Mouse (Mus musculus) layer of hippocampus, adult 2 months (tissue): ENCODE results near the gene Nenf. TPM values are rescaled to one million over a fixed set of nuclear protein-coding genes. Genes with fewer than 3 reads are reported as not detected.

Experiments
- DNase-seq, 2 experiments: peaks; one replicate each; pipeline ENCODE4 v3.0.0; 2022; ENCODE audit warnings: low spot score in 2 of 2
- H3K27ac ChIP-seq: fragments of 200-600 bp; 2 replicates; pipeline ENCODE4 v1.8.1; 2022
- H3K4me3 ChIP-seq: fragments of 200-600 bp; 2 replicates; pipeline ENCODE4 v1.8.1; 2022; ENCODE audit warnings: mild to moderate bottlenecking
- CTCF ChIP-seq: fragments of 200-600 bp; conservative IDR thresholded peaks from 2 replicates; pipeline ENCODE4 v1.8.1; 2022; ENCODE audit warnings: antibody characterized with exemption, mild to moderate bottlenecking, moderate library complexity
- total RNA-seq, 2 experiments: library from RNA; stranded (reverse); gene quantifications; 2 replicates each; pipeline ENCODE4 v1.2.3; 2021

Gene Nenf
- total RNA-seq, 2 experiments from 2014 or later: 61.5 to 70.8 TPM

- Histone ChIP-seq H3K27ac (no peak overlapping the region; the same call in 1 of the 2 replicates), H3K4me3 (no peak overlapping the region)
- DNase-seq: no peak
- no peak for TF ChIP-seq CTCF
These were observed 48.4 kb downstream of the Nenf start for GRCm38 (mm10) chr1:191269648-191269952.

- TF ChIP-seq CTCF: no peak
- Histone ChIP-seq H3K4me3 (no peak overlapping the region), H3K27ac (no peak overlapping the region)
- no peak for DNase-seq
These were observed 49.0 kb downstream of the Nenf start for GRCm38 (mm10) chr1:191268797-191269647.

DNA sequence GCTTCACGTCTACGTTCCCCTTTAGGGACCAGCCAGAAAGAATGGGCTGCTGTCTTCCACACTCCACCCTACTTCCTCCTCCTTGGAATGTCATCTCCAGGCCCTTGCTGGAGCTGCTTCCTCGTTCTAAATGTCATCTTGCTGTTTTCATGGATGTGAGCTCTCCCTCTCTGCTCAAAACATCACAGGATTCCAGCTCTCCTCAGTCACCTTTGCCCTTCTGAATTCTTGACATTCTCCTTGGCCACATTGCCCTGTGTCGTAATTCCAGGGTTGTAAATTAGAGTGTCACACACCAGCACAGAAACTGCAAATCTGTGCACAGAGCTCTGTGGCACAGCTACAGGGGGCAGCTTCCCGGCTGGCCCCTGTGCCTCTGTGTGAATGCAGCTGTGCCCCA is 50.1 kb downstream of the Nenf start:
- Histone ChIP-seq H3K4me3 (no peak overlapping the region), H3K27ac (no peak overlapping the region)
- DNase-seq: no peak
- no peak for TF ChIP-seq CTCF

DNA sequence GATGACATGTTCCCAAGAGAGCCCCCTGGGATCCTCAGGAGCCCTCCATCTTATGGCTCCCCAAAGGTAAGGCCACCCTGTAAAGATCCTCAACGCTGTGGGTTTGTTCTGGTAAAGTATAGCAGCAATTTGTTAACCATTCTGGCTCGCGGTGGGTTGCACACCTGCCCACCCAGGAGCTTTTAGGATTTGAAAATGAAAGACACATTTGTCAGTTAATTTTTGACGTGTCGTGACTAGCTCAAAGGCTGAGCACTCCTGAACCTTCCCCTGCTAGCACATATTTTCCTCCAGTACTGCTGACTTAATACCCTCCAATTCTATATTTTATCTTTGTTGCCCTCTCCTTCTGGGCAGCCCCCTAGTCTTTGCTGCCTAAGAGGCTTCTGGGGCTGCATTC is 50.8 kb downstream of the Nenf start:
- no peak overlapping the region for H3K4me3 ChIP-seq
- no peak overlapping the region for H3K27ac ChIP-seq
- no peak for DNase-seq
- TF ChIP-seq CTCF: no peak

DNA sequence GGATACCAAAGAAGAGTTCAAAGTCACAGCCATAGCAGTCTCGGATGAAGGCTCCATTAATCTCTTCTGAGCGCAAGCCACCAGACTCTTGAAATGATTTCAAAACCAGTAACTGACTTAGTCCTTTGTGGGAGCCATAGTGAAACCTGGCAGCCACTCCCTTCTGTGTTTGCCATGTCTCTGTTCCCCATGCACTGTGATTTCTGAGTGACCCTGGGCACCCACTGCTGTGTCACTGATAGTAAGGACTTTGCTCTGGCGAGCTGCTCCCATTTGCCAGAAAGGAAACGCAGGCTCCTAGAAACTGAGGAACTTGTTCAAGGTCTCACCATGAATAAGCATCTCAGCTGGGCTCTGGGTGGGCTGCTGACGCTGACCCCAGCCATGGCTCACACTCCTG is 54.5 kb downstream of the Nenf start:
- no peak for DNase-seq
- no peak overlapping the region for H3K4me3 ChIP-seq
- no peak overlapping the region for H3K27ac ChIP-seq
- TF ChIP-seq CTCF: no peak

DNA sequence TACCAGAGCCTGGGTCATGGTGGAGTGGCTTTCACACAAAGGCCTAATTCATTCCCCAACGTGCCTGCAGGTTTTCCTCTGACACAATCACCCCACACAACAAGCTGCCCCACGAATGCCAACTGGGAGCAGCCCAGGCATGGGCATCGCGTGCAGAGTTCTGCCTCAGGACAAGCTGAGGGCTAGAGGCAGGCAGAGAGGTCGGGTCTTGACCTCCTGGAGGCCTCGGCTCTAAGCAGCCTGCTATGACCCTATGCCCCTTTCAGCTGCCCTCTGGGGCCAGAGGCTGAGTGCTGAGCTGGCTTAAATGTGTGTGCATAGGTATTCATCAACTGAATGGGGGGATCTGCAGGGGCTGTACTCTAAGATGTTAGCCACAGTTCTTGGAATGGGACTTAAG is 56.1 kb downstream of the Nenf start:
- no peak for TF ChIP-seq CTCF
- no peak overlapping the region for H3K4me3 ChIP-seq
- DNase-seq: no peak
- H3K27ac ChIP-seq: no peak overlapping the region

- no peak for TF ChIP-seq CTCF
- 0 out of 2 replicates have a peak overlapping the region, but pooled peaks have one; percentile 7 for H3K27ac ChIP-seq
- no peak for DNase-seq
- H3K4me3 ChIP-seq: no peak overlapping the region
These were observed 58.3 kb downstream of the Nenf start for GRCm38 (mm10) chr1:191259661-191260060.

DNA sequence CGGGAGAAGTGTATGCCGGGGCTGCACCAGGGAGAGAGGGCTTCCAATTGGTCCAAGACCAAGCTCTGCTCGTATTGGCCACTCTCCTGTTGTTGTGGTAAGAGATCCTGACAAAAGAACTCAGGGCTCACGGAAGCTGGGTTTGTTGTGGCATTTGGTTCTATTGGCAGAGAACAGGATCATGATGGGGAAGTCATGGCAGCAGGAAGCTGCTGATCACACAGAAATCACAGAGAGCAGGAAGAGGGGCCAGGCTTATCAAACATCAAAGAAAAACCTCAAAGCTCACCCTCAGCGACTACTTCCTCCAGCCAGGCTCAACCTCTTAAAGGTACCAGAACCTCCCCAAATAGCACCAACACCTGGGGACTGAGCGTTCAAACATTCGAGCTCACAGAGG is 58.9 kb downstream of the Nenf start:
- Histone ChIP-seq H3K27ac (no peak overlapping the region), H3K4me3 (no peak overlapping the region)
- no peak for TF ChIP-seq CTCF
- DNase-seq: no peak

DNA sequence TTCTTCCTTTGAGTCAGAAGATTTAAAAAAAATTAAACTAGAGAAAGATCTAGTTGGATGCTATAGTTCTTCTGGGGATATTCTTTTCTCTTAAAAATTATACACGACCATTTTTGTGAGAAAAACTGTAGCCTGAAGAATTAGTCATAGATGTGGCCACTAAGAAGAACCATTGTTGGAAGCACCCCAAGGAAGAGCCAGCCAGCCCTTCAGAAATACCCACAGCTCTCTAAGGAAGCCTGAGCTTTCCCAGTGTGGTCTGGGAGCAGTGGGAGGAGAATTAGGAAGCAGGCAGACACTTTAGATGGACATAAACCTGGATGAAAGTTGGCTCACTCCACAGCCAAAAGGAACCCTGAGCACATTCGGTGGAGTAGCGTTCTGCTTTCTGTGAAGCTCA is 59.5 kb downstream of the Nenf start:
- Histone ChIP-seq H3K27ac (peak overlapping the region; percentile 32; the same call in 1 of the 2 replicates), H3K4me3 (no peak overlapping the region)
- TF ChIP-seq CTCF: no peak
- DNase-seq: no peak

DNA sequence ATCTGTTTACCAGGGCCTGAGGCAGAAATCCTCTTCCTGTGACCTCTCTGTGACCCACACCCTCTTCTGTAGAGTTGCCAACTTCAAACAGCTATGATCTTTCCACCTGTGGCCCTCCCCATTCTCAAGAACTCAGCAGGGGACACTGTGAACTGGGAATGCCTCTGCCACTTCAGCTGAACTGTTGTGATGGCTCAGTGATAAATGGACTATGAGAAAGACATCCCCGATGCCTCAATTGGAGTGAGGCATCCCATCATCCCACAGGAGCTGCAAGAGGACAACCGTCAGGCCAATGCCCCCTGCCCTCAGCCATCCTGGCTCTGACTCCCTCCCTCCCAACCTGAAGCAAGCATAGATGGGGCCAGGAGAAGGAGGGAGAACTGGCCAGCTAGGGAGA is 60.0 kb downstream of the Nenf start:
- no peak for DNase-seq
- no peak for TF ChIP-seq CTCF
- Histone ChIP-seq H3K27ac (no peak overlapping the region), H3K4me3 (no peak overlapping the region)

DNA sequence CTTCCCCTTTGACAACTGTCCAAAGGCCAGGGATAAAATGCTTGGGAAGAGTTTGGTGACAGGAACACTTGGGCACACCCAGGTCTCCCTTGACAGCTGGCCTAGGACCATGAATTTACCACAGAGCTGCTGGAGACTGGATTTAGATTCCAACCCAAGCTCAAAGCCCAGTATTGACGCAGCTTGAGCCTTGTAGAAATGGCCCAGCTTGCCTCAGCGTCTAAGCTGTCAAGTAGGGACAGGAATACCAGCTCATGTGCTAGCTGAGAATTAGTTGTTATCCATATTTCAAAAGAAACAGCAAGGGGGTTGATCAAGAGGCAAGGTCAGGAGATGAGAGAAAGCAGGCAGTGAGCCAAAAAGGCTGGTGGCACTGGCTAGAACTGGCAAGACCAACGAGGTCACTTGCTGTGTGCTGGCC is 60.6 kb downstream of the Nenf start:
- no peak overlapping the region for H3K27ac ChIP-seq
- no peak for DNase-seq
- no peak for TF ChIP-seq CTCF
- no peak overlapping the region for H3K4me3 ChIP-seq

Other genes starting within 250 kb of the Nenf start
- 1 to 10 TPM in 1 of 2 experiments, under 1 TPM in 1; 0.98 to 1.7 TPM for gene Batf3, start 220.3 kb downstream of the Nenf start, total RNA-seq
- not detected for gene Fam71a, start 153.4 kb downstream of the Nenf start, total RNA-seq
- gene Atf3, start 100.2 kb downstream of the Nenf start, total RNA-seq: under 1 TPM; 0.52 to 0.67 TPM
- 1 to 10 TPM; 8.0 to 8.7 TPM for gene Tmem206, start 7.7 kb upstream of the Nenf start, total RNA-seq
- gene Ppp2r5a, start 85.1 kb upstream of the Nenf start, total RNA-seq: 10 to 100 TPM; 68.6 to 73.2 TPM